26 mouse cellular contexts compared by ENCODE assay signal in the genomic region with DNA sequence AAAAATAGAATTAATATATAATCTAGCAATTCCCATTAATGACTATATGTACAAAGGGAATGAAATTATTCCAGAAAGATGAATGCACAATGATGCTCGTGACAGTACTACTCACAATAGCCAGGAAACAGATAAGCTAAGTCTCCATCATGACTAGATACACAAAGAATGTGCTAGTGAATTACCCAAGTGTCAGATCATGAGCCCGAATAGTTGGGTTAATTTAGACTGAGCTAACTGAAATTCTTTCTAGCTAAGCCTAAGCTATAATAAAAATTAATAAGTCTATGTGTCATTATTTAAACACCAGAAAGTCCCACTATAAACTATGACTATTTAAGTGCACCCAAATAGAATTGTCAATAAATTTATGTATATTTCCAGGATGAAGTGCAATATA.
"Had no signal": no experiment of that assay in that cellular context is flagged by ENCODE, and none has a peak within 500 bp of the region (broad histone marks: within the 10 kb centered on the region; RNA-seq: fewer than 3 reads in every experiment).

No protein-coding gene starts in this region.

- H3K36me3 ChIP-seq: embryonic facial prominence, embryonic 10.5 days; embryonic facial prominence, embryonic 12.5 days; embryonic facial prominence, embryonic 13.5 days; embryonic facial prominence, embryonic 15.5 days; forebrain, embryonic 10.5 days; forebrain, embryonic 12.5 days; forebrain, embryonic 15.5 days; heart, embryonic 10.5 days had no signal

- H3K27me3 ChIP-seq: embryonic facial prominence, embryonic 12.5 days; embryonic facial prominence, embryonic 13.5 days; embryonic facial prominence, embryonic 15.5 days; forebrain, embryonic 12.5 days; forebrain, embryonic 13.5 days; forebrain, embryonic 15.5 days had no signal

- DNase-seq: cerebellum, adult 9-11 months; cerebellum, postnatal 14 days; cerebellum, postnatal 25 days; cerebellum, postnatal 36 days; embryo, embryonic 11 days; forebrain, postnatal 0 days; gastrocnemius, adult 2 months; gastrocnemius, postnatal 10 days; gastrocnemius, postnatal 14 days; gastrocnemius, postnatal 25 days; gastrocnemius, postnatal 36 days; heart, adult 11 months; heart, adult 18-20 months; heart, adult 2 months had no signal

- H3K4me1 ChIP-seq: embryonic facial prominence, embryonic 10.5 days; embryonic facial prominence, embryonic 12.5 days; embryonic facial prominence, embryonic 13.5 days; embryonic facial prominence, embryonic 15.5 days; forebrain, embryonic 10.5 days; forebrain, embryonic 12.5 days; forebrain, embryonic 13.5 days; forebrain, embryonic 15.5 days; heart, embryonic 10.5 days had no signal

- ATAC-seq: forebrain, embryonic 13.5 days; forebrain, embryonic 14.5 days; forebrain, embryonic 15.5 days; forebrain, embryonic 16.5 days; forebrain, postnatal 0 days had no signal

- H3K27ac ChIP-seq: embryonic facial prominence, embryonic 10.5 days; embryonic facial prominence, embryonic 12.5 days; embryonic facial prominence, embryonic 13.5 days; embryonic facial prominence, embryonic 15.5 days; forebrain, embryonic 10.5 days; forebrain, embryonic 12.5 days; forebrain, embryonic 13.5 days; forebrain, embryonic 15.5 days; gastrocnemius, adult 2 months; heart, adult 2 months; heart, embryonic 10.5 days had no signal

- H3K4me3 ChIP-seq: embryonic facial prominence, embryonic 10.5 days; embryonic facial prominence, embryonic 12.5 days; embryonic facial prominence, embryonic 13.5 days; embryonic facial prominence, embryonic 15.5 days; erythroblast, embryonic 14.5 days; forebrain, embryonic 10.5 days; forebrain, embryonic 12.5 days; forebrain, embryonic 13.5 days; forebrain, embryonic 15.5 days; gastrocnemius, adult 2 months; heart, adult 2 months; heart, embryonic 10.5 days had no signal
